ENCODE assay signal across 26 mouse cellular contexts in the genomic region with DNA sequence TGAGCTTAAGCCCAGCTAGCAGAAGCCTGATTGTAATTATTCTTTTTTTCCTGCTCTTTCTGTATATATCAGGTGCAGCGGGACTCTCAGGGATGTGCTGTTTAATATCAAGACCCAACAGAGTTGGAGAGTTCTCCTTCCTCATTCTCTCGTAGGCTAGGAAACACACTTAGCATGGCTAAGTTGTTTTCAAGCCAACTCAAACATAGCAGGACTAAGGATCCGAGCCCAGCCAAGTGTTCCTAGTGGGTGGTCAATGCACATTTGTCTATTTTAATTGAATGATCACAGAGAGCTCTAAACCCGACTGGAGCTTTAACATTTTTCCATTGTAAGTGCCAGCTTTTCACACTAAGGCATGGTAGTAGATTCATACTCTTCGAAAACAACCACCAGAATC.
DNase-seq lines count a peak whose midpoint lies in the region; ATAC-seq lines count a peak whose summit lies in the region.
"Had no signal": no experiment of that assay in that cellular context is flagged by ENCODE, and none has a peak within 500 bp of the region (broad histone marks: within the 10 kb centered on the region; RNA-seq: fewer than 3 reads in every experiment).

No protein-coding gene starts in this region.

- no peak overlapping the region for H3K4me3 ChIP-seq in embryonic facial prominence, embryonic 14.5 days (ENCODE audit: low read depth, low read length)
- H3K4me3 ChIP-seq in embryonic facial prominence, embryonic 10.5 days = no peak overlapping the region
- no peak overlapping the region for H3K4me3 ChIP-seq in midbrain, embryonic 14.5 days (replicated peaks; ENCODE audit: low read depth, low read length)
- H3K4me3 ChIP-seq in midbrain, embryonic 11.5 days (ENCODE audit: low read depth, low read length) = no peak overlapping the region
- H3K4me3 ChIP-seq: forebrain, embryonic 13.5 days; heart, embryonic 10.5 days; heart, embryonic 15.5 days; limb, embryonic 15.5 days; liver, embryonic 13.5 days; midbrain, embryonic 10.5 days; stomach, embryonic 15.5 days had no signal

- no peaks in the 10 kb centered on the region for H3K36me3 ChIP-seq in embryonic facial prominence, embryonic 14.5 days (ENCODE audit: control insufficient read depth, insufficient read depth, low read length)
- no peaks in the 10 kb centered on the region for H3K36me3 ChIP-seq in embryonic facial prominence, embryonic 10.5 days (replicated peaks)
- no peaks in the 10 kb centered on the region for H3K36me3 ChIP-seq in midbrain, embryonic 14.5 days (ENCODE audit: control insufficient read depth, insufficient read depth, low read length)
- no peaks in the 10 kb centered on the region for H3K36me3 ChIP-seq in midbrain, embryonic 11.5 days (ENCODE audit: control insufficient read depth, insufficient read depth, low read length)
- H3K36me3 ChIP-seq: heart, embryonic 10.5 days; heart, embryonic 15.5 days; limb, embryonic 15.5 days; liver, embryonic 13.5 days; midbrain, embryonic 10.5 days; stomach, embryonic 15.5 days had no signal

- H3K9me3 ChIP-seq in embryonic facial prominence, embryonic 14.5 days (ENCODE audit: control insufficient read depth, low read length) = no peaks in the 10 kb centered on the region
- no peaks in the 10 kb centered on the region for H3K9me3 ChIP-seq in embryonic facial prominence, embryonic 10.5 days
- no peaks in the 10 kb centered on the region for H3K9me3 ChIP-seq in midbrain, embryonic 14.5 days (ENCODE audit: control insufficient read depth, low read length)
- H3K9me3 ChIP-seq in midbrain, embryonic 11.5 days (ENCODE audit: control insufficient read depth, low read length) = no peaks in the 10 kb centered on the region
- H3K9me3 ChIP-seq: forebrain, embryonic 13.5 days; heart, embryonic 10.5 days; heart, embryonic 15.5 days; limb, embryonic 15.5 days; liver, embryonic 13.5 days; midbrain, embryonic 10.5 days; stomach, embryonic 15.5 days had no signal

- no peak overlapping the region for H3K27ac ChIP-seq in embryonic facial prominence, embryonic 14.5 days (replicated peaks; ENCODE audit: low read depth, low read length)
- no peak overlapping the region for H3K27ac ChIP-seq in embryonic facial prominence, embryonic 10.5 days (replicated peaks)
- no peak overlapping the region for H3K27ac ChIP-seq in midbrain, embryonic 14.5 days (replicated peaks; ENCODE audit: low read depth, low read length)
- no peak overlapping the region for H3K27ac ChIP-seq in midbrain, embryonic 11.5 days (ENCODE audit: low read depth, low read length)
- H3K27ac ChIP-seq: forebrain, embryonic 13.5 days; heart, embryonic 10.5 days; heart, embryonic 15.5 days; limb, embryonic 15.5 days; liver, embryonic 13.5 days; midbrain, embryonic 10.5 days; stomach, embryonic 15.5 days had no signal

- no peak overlapping the region for H3K4me2 ChIP-seq in embryonic facial prominence, embryonic 14.5 days (ENCODE audit: low read depth, low read length)
- H3K4me2 ChIP-seq in midbrain, embryonic 14.5 days (ENCODE audit: low read length) = no peak overlapping the region
- no peak overlapping the region for H3K4me2 ChIP-seq in midbrain, embryonic 11.5 days
- H3K4me2 ChIP-seq: forebrain, embryonic 13.5 days; heart, embryonic 15.5 days; limb, embryonic 15.5 days; liver, embryonic 13.5 days; stomach, embryonic 15.5 days had no signal

- peak; percentile 30; the same call in 1 of the 2 replicates for ATAC-seq in embryonic facial prominence, embryonic 14.5 days (ENCODE audit: low read depth)
- no peak for ATAC-seq in midbrain, embryonic 14.5 days (ENCODE audit: low FRiP score, low TSS enrichment)
- no peak for ATAC-seq in midbrain, embryonic 11.5 days (ENCODE audit: low FRiP score)
- ATAC-seq: CD4-positive, CD25-positive, alpha-beta regulatory T cell, adult 4 months; forebrain, embryonic 13.5 days; inflammation-experienced regulatory T-cells, adult 6 months had no signal

- peak; percentile 65 for DNase-seq in embryonic facial prominence, embryonic 14.5 days (ENCODE audit: low spot score)
- no peak for DNase-seq in embryonic facial prominence, embryonic 10.5 days (ENCODE audit: low spot score)
- DNase-seq in kidney, postnatal 10 days = peak; percentile 6
- no peak for DNase-seq in kidney, adult 9 months
- DNase-seq in midbrain, embryonic 14.5 days = peak; percentile 4
- no peak for DNase-seq in midbrain, embryonic 11.5 days (ENCODE audit: low spot score, missing footprints)
- peak; percentile 8 for DNase-seq in retina, postnatal 1 day
- DNase-seq: adrenal gland, postnatal 25 days; cerebellum, adult 9-10 months; gastrocnemius, postnatal 25 days; heart, adult 11 months; kidney, adult 11 months; kidney, postnatal 14 days; liver, embryonic 13.5 days; lung, adult 2 months; right cerebral cortex, postnatal 25 days; thymus, adult 18-20 months; thymus, postnatal 36 days had no signal

- WGBS in embryonic facial prominence, embryonic 14.5 days = 59% methylated on average over 5 of the region's 5 CpGs
- WGBS in embryonic facial prominence, embryonic 10.5 days = 77% methylated on average over 5 of the region's 5 CpGs
- WGBS in midbrain, embryonic 14.5 days = 63% methylated on average over 5 of the region's 5 CpGs
- 60% methylated on average over 5 of the region's 5 CpGs for WGBS in midbrain, embryonic 11.5 days

- no peaks in the 10 kb centered on the region for H3K27me3 ChIP-seq in embryonic facial prominence, embryonic 14.5 days (replicated peaks; ENCODE audit: control insufficient read depth, insufficient read depth, low read length)
- no peaks in the 10 kb centered on the region for H3K27me3 ChIP-seq in embryonic facial prominence, embryonic 10.5 days (replicated peaks; ENCODE audit: low read depth, poor library complexity, severe bottlenecking)
- no peaks in the 10 kb centered on the region for H3K27me3 ChIP-seq in midbrain, embryonic 14.5 days (ENCODE audit: control insufficient read depth, insufficient read depth, low read length)
- no peaks in the 10 kb centered on the region for H3K27me3 ChIP-seq in midbrain, embryonic 11.5 days (ENCODE audit: control insufficient read depth, insufficient read depth, low read length)
- H3K27me3 ChIP-seq: forebrain, embryonic 13.5 days; heart, embryonic 15.5 days; limb, embryonic 15.5 days; liver, embryonic 13.5 days; stomach, embryonic 15.5 days had no signal

- H3K4me1 ChIP-seq in embryonic facial prominence, embryonic 14.5 days (ENCODE audit: control insufficient read depth, insufficient read depth, low read length) = no peaks in the 10 kb centered on the region
- no peaks in the 10 kb centered on the region for H3K4me1 ChIP-seq in embryonic facial prominence, embryonic 10.5 days
- no peaks in the 10 kb centered on the region for H3K4me1 ChIP-seq in midbrain, embryonic 14.5 days (ENCODE audit: control insufficient read depth, insufficient read depth, low read length)
- no peaks in the 10 kb centered on the region for H3K4me1 ChIP-seq in midbrain, embryonic 11.5 days (ENCODE audit: control insufficient read depth, insufficient read depth, low read length)
- H3K4me1 ChIP-seq: forebrain, embryonic 13.5 days; heart, embryonic 10.5 days; heart, embryonic 15.5 days; limb, embryonic 15.5 days; liver, embryonic 13.5 days; midbrain, embryonic 10.5 days; stomach, embryonic 15.5 days had no signal

- H3K9ac ChIP-seq in embryonic facial prominence, embryonic 14.5 days (ENCODE audit: low read depth, low read length) = no peak overlapping the region
- no peak overlapping the region for H3K9ac ChIP-seq in midbrain, embryonic 14.5 days (replicated peaks; ENCODE audit: low read length)
- H3K9ac ChIP-seq in midbrain, embryonic 11.5 days (ENCODE audit: low read length) = no peak overlapping the region
- H3K9ac ChIP-seq: forebrain, embryonic 13.5 days; heart, embryonic 15.5 days; limb, embryonic 15.5 days; liver, embryonic 13.5 days; stomach, embryonic 15.5 days had no signal

Comparison
In these comparisons a context has a peak if more than half of its experiments do, and no peak if none do; other contexts are left out.
1. DNase-seq: peak in embryonic facial prominence, embryonic 14.5 days (single experiment), kidney, postnatal 10 days (single experiment), midbrain, embryonic 14.5 days (single experiment) and retina, postnatal 1 day (single experiment); none in embryonic facial prominence, embryonic 10.5 days (single experiment), kidney, adult 9 months (single experiment) and midbrain, embryonic 11.5 days (single experiment).